Mouse (Mus musculus) regulatory T cell (primary cell): ENCODE measurements at regions not wholly inside any gene's neighbourhood (a gene's known extent, or its start where the extent isn't known, plus 50 kb on each side); places are given as distances from the start of the nearest gene placed in this dataset.

Experiments used
- in situ Hi-C: fragments of 300-600 bp; cut with MboI, MseI; formaldehyde crosslinking; loops from one replicate; pipeline ENCODE4 v1.15.1; 2025; ENCODE audit warnings: high pct_unique_total_duplicates

- in situ Hi-C loops, result loop anchor here (10.0 kb wide), 1 partner anchor 59 kb away; no protein-coding TSS in a partner anchor
Measured at GRCm38 (mm10) chr12:69455566-69455965, 83.3 kb upstream of the Gm9887 start.

GRCm38 (mm10) chr12:69453544-69453943, 81.3 kb upstream of the Gm9887 start:
- in situ Hi-C loops, result loop anchor here (10.0 kb wide), 1 partner anchor 61 kb away; no protein-coding TSS in a partner anchor

- in situ Hi-C loops, result loop anchor here (10.0 kb wide), 1 partner anchor 62 kb away; no protein-coding TSS in a partner anchor
Measured at GRCm38 (mm10) chr12:69452986-69453385, 80.7 kb upstream of the Gm9887 start.

- in situ Hi-C loops, result loop anchor here (10.0 kb wide), 1 partner anchor 64 kb away; no protein-coding TSS in a partner anchor
Measured at GRCm38 (mm10) chr12:69451110-69451509, 78.9 kb upstream of the Gm9887 start.

GRCm38 (mm10) chr12:69447962-69448767, 75.9 kb upstream of the Gm9887 start:
- in situ Hi-C loops, result loop anchor here (5.0 kb wide), 1 partner anchor 66 kb away; no protein-coding TSS in a partner anchor

GRCm38 (mm10) chr12:69447322-69447827, 75.1 kb upstream of the Gm9887 start:
- in situ Hi-C loops, result loop anchor here (5.0 kb wide), 1 partner anchor 65 kb away; no protein-coding TSS in a partner anchor

GRCm38 (mm10) chr12:69446468-69447321, 74.4 kb upstream of the Gm9887 start:
- in situ Hi-C loops, result loop anchor here (5.0 kb wide), 1 partner anchor 64 kb away; no protein-coding TSS in a partner anchor

GRCm38 (mm10) chr12:69446085-69446467, 73.8 kb upstream of the Gm9887 start:
- in situ Hi-C loops, result loop anchor here (5.0 kb wide), 1 partner anchor 64 kb away; no protein-coding TSS in a partner anchor

GRCm38 (mm10) chr12:69442321-69442720, 70.1 kb upstream of the Gm9887 start:
- in situ Hi-C loops, result no loop called here

GRCm38 (mm10) chr12:69441764-69442163, 69.5 kb upstream of the Gm9887 start:
- in situ Hi-C loops, result no loop called here

GRCm38 (mm10) chr12:69438271-69438670, 66.0 kb upstream of the Gm9887 start:
- in situ Hi-C loops, result no loop called here

GRCm38 (mm10) chr12:69436839-69437501, 64.7 kb upstream of the Gm9887 start:
- in situ Hi-C loops, result no loop called here

- in situ Hi-C loops, result no loop called here
Measured at GRCm38 (mm10) chr12:69434315-69434714, 62.1 kb upstream of the Gm9887 start.

GRCm38 (mm10) chr12:69432086-69432485, 59.8 kb upstream of the Gm9887 start:
- in situ Hi-C loops, result no loop called here

- in situ Hi-C loops, result no loop called here
Measured at GRCm38 (mm10) chr12:69428108-69428507, 55.9 kb upstream of the Gm9887 start.

- in situ Hi-C loops, result no loop called here
Measured at GRCm38 (mm10) chr12:69425610-69426009, 53.4 kb upstream of the Gm9887 start.

GRCm38 (mm10) chr12:69424971-69425370, 52.7 kb upstream of the Gm9887 start:
- in situ Hi-C loops, result no loop called here
